Mouse (Mus musculus) frontal cortex, adult (tissue): ENCODE data around the gene Dnal1.

Experiments used
- ATAC-seq: cut with Nextera tagmentation; 2 replicates; pipeline ENCODE4 v1.9.2; 2017; ENCODE audit warnings: mild to moderate bottlenecking, moderate library complexity, mixed read lengths; ENCODE audit not compliant: low TSS enrichment

The Dnal1 gene

DNA sequence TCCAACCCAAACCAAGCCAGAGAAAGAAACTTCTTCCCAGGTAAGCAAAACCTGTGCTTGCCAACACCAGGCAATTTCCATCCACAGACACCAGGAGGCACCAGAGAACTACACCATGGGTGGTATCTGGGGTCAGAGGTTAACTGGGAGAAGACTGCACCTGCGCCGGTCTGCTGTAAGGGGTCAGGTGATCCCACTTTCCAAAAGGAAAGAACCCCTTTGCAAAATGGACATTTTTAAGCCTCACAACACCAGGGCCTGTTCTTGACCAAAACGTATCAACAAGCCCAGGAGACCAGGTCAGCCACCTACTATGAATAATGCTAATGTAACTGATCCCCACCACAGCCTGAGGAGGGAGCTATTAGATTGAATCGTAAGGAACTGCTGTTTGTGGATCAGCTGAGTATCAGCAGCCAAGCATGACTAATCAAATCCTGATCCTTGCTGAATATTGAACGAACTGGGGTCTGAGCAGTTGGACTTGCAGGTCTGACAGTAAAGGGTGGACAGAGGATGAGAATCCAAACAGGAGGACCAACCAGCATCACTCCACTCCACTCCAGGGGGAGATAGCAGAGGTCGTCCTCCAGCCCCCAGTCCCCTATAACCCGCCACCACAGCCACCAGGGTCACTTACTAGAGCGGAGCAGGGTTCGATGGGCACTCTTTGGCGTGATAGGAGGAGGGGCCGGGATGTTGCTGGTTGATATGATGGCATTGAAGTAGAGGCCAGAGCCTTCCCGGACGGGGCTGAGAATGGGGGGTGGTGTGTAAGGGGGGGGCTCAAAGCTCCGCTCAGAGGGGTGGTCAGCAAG lies 47.7 kb downstream of the Dnal1 start:
- no peak for ATAC-seq

GRCm38 (mm10) chr12:84163133-84163532 lies 49.0 kb downstream of the Dnal1 start:
- ATAC-seq = 0 out of 2 replicates have a peak, but pooled peaks have one; percentile 45

DNA sequence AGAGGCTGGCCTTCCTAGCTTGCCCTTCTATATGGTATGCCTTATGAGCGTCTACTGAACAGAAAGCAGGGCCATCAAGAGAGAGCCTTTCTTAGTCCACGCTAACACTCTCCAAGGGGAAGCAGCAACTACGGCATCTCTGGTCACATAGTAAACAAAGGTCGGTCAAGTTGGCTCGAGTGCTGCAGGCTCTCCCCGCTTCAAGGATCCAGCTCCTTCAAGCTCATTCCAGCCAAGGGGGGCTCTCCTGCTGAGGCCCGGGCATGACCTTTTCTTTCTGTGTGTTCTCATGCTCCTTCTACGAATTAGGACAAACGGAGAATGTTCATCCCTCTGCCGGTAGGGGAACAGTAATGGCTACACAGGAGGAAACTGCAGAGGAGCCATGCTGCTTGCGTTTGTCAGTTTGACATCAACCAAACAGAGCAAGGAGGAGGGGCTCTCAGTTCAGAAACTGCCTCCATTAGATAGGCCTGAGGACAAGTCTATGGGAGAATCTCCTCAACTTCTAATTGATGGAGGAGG lies 49.5 kb downstream of the Dnal1 start:
- no peak for ATAC-seq

GRCm38 (mm10) chr12:84165631-84166373 lies 51.6 kb downstream of the Dnal1 start:
- ATAC-seq = no peak

- ATAC-seq = no peak
Observed at GRCm38 (mm10) chr12:84170610-84171009, 56.4 kb downstream of the Dnal1 start.

DNA sequence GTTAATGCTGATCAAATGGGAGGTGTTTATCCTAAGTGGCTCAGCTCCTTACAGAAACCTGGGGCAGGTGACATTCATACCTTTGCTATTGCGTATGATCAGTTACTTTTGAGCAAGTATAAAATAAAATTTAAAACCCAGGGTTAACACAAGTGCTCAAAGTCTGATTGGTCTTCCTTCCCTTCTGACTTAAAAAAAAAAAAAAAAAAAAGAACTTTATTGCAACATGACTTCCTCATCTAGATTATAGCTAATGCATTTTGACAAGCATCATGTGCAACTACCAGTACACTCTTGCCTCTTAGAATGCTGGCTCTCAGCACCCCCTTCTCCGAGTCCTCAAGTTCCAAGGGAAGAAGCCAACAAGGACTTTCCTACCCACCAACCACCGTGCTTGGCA lies 58.0 kb downstream of the Dnal1 start:
- ATAC-seq = no peak

- 0 out of 2 replicates have a peak, but pooled peaks have one; percentile 9 for ATAC-seq
Observed at GRCm38 (mm10) chr12:84172862-84173261, 58.7 kb downstream of the Dnal1 start.

- ATAC-seq = no peak
Observed at GRCm38 (mm10) chr12:84173309-84173915, 59.2 kb downstream of the Dnal1 start.

DNA sequence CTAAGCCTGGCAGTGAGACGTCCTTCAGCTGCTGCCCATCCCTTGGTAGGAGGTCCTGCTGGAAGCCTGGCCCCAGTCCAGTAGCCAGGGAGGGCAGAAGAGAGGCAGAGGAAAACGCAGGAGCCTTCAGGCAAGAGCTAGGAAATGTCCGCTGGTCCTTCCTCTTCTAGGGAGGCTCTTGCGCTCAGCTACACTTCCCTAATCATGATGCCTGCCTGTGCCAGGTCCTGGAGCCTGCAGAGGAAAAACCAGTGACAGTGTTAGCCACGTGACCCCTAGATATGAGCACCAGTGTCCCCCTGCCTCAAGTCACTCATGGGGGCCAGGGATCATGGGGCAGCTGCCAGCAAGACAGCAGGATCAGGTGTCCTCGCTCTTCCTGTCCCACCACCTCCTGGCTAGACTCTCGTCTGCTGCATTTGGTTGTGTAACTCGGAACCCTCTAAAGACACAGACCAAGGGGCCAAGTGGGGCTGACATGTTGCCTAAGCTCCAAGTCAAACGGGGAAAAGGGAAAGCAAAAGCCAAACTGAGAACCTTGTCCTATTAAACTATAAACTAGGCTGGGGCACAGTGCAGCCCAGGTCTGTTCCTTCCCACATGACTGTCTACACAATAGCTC lies 60.1 kb downstream of the Dnal1 start:
- no peak for ATAC-seq

DNA sequence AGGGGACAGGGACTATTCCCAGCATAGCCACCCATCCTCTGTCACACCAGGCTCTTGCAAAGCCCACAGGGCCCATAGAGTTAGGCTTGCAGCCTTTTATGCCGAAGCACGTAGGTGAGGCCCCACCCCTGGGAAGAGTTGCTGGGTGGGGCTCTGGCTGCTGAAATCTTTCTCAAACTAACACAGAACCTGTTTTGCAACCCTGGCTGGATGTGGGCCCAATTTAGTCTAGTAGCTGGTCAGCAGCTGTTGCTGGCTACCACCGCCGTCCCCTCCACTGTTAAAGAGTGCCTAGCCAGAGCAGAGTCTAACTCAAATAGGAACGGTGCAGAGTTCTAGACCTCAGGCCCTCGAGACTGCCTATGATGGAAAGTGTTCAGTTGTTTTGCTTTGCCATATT lies 60.7 kb downstream of the Dnal1 start:
- no peak for ATAC-seq

GRCm38 (mm10) chr12:84175659-84176061 lies 61.5 kb downstream of the Dnal1 start:
- peak; percentile 79 for ATAC-seq

GRCm38 (mm10) chr12:84176126-84176769 lies 62.1 kb downstream of the Dnal1 start:
- peak; percentile 48 for ATAC-seq

GRCm38 (mm10) chr12:84176886-84177765 lies 63.0 kb downstream of the Dnal1 start:
- no peak for ATAC-seq

- no peak for ATAC-seq
Observed at GRCm38 (mm10) chr12:84178052-84178451, 63.9 kb downstream of the Dnal1 start.

DNA sequence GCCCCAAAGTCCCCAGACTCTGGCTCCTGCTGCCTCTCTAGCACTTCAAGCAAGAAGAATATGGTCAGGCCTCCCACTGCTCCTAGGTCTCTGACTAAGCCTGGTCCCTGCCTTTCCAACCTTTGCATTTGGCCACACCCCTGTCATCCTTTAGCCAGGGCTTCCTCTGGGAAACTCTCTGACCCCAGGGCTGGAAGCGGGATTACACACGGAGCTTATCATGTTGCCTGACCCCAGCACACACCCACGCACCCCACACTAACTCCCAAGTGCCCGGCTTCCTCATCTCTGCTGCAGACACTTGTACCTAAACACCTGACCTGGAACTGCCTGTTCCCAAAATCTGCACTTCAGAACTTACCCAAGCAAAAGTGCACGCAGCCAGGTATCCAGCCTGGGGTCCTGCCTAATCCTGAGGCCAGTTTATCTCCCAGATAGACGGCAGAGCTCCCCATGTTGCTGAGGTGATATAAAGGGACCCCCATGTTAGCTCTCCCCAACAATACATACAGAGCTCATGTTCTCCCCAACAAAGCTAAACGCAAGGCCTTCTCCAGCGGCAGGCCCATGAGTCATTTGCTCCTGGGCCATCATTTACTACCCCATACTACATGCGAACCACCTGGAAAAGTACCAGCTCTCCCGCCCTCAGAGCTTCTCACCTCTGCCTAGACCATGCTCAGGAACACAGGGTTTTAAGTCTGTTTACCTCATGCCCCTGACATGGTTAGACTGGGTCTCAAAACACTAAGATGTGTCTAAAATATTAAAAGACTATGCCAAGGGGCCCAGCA lies 64.7 kb downstream of the Dnal1 start:
- ATAC-seq = no peak

- no peak for ATAC-seq
Observed at GRCm38 (mm10) chr12:84180090-84180489, 65.9 kb downstream of the Dnal1 start.

GRCm38 (mm10) chr12:84180701-84181435 lies 66.7 kb downstream of the Dnal1 start:
- peak; percentile 24; the same call in 1 of the 2 replicates for ATAC-seq

- no peak for ATAC-seq
Observed at GRCm38 (mm10) chr12:84181999-84182398, 67.8 kb downstream of the Dnal1 start.

DNA sequence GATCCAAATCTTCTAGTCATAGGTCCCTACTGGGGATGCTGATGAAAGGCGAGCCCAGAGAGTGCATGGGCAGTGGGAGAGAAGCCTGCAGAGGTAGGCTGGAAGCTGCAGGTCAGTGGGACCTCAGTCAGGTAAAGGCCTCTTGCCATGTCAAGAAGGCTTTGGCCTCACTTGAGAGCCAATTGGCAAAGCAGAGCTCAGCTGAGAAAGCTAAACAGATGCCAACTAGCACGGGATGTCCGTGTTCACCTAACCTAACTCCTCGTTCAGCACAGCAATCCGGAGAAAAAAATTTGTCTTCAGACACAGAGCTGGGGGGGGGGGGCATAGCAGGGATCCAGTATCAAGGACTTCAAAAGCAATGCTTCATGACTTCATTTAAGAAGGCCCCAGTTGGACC lies 70.8 kb downstream of the Dnal1 start:
- no peak for ATAC-seq
